Mouse (Mus musculus): ENCODE data around the gene Tyrobp.

The Tyrobp gene

DNA sequence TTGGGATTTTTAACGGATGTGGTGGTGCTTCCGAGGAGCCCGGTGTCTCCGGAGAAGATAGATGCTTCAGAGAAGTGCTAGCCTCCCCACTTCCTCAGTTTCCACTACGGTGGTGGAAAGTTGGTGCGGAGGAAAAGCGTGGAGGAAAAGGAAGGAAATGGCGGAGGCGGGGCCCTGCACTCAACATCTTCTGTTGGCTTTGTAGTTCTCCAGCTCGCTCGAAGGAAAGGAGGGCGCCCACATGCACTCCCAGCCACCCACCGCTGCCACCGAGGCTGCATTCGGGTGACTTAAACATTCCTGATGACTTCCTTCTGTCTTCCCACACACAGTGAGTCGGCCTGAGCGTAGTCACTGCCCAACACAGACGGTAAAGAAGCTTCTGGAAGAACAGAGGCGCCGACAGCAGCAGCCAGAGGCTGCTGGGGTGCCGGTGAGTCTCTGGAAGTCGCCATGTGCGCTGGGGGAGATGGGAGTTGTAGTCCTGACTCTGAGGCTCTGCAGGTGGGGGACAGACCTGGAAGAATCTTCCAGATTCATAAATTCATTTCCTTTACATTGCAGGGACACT lies 9.6 kb downstream of the Tyrobp start:
- DNase-seq (ENCODE audit: low spot score in 2 of 2), result no peak

DNA sequence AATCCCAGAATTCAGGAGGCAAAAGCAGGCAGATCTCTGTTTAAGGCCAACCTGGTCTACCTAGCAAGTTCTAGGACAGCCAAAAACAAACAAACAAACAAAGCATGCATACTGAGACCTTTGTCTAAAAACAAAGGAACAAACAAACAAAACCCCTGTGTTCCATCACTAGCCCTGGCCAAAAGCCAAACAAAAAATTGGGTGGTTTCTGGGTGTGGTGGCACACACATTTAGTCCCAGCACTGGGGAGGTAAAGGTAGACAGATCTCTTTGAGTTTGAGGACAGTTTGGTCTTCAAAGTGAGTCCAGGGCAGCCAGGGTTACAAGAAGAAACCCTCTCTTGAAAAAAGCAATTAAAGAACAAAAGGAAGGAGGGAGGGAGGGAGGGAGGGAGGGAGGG lies 15.8 kb downstream of the Tyrobp start:
- DNase-seq (ENCODE audit: low spot score in 2 of 2), result no peak

DNA sequence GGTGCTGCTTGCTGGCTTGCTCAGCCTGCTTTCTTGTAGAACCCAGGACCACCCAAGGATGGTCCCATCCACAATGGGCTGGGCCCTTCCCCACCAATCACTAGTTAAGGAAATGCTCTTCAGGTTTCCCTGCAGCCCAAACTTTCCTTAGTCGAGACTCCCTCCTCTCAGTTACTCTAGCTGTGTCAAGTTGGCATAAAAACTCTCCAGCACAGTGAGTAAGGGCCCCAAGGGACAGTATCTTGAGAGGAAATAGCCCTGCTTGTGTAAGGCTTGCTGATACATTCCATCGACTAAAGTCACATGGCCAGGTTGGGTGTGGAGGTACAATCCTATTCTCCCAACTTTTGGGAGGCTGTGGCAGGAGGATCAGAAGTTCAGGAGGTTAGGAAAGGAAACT lies 16.6 kb downstream of the Tyrobp start:
- DNase-seq (ENCODE audit: low spot score in 2 of 2), result no peak

GRCm38 (mm10) chr7:30431793-30432192 lies 18.2 kb downstream of the Tyrobp start:
- DNase-seq (ENCODE audit: low spot score in 2 of 2), result peak in 1 of 2 experiments; percentile 47

DNA sequence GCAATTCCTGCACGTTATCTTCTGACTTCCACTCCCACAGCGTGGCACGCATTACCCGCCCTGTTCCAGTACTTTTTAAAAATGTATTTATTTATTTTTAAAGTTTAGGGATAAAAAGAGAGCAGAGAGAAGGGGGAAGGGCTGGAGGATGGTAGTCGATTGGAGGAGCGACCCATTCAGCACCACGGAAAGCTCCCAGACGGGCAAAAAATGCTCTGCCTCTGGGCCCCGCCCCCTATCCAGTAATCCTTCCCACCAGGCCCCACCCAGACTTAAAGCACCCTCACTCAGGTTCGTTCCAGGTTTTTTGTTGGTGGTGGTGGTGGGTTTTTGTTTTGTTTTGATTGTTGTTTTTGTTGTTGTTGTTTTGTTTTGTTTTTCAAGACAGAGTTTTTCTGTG lies 20.7 kb downstream of the Tyrobp start:
- DNase-seq (ENCODE audit: low spot score in 2 of 2), result peak in 1 of 2 experiments; percentile 31

GRCm38 (mm10) chr7:30434701-30435100 lies 21.1 kb downstream of the Tyrobp start:
- no peak for DNase-seq (ENCODE audit: low spot score in 2 of 2)

DNA sequence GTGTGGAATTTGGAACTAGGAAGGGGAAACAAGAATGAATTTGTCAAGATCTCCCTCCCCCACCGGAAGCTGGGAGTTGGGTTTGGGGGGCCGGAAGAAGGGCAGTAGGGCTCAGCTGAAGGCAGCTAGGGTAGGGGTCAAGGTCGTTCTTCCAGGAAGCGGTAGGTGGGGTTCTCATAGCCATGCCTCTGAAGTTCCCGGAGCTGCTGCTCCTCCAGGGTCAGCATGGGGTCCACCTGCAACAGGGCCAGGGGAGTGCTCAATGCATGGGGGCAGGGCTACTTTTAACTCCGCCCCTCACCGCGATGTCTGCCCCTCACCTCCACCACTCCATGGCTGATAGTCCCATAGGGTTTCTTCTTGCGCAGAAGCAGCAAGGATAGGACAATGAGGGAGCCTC lies 21.6 kb downstream of the Tyrobp start:
- no peak for DNase-seq (ENCODE audit: low spot score in 2 of 2)

GRCm38 (mm10) chr7:30436879-30437278 lies 23.3 kb downstream of the Tyrobp start:
- no peak for DNase-seq (ENCODE audit: low spot score in 2 of 2)

GRCm38 (mm10) chr7:30439734-30440133 lies 26.2 kb downstream of the Tyrobp start:
- no peak for DNase-seq (ENCODE audit: low spot score in 2 of 2)

GRCm38 (mm10) chr7:30440697-30441096 lies 27.1 kb downstream of the Tyrobp start:
- peak; percentile 43 to 79 for DNase-seq (ENCODE audit: low spot score in 2 of 2)

DNA sequence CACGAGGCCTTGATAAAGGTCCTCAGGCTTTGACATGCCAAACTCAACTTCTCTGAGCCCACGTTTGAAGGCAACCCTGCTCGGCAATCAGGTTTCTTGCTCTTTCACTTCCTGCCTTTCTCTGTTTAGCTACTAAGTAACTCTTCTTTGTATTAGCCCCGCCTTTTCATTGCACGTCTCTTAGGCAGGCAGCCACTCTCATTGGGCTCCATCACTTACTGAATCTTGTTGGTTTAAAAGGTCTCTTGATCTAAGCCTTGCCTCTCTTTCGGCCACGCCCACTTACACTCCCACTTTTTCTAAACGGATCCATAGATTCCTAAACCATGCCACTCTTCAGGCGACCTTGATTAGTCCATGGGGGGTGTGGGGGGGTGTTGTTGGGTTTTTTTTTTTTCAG lies 30.1 kb downstream of the Tyrobp start:
- DNase-seq (ENCODE audit: low spot score in 2 of 2), result no peak

DNA sequence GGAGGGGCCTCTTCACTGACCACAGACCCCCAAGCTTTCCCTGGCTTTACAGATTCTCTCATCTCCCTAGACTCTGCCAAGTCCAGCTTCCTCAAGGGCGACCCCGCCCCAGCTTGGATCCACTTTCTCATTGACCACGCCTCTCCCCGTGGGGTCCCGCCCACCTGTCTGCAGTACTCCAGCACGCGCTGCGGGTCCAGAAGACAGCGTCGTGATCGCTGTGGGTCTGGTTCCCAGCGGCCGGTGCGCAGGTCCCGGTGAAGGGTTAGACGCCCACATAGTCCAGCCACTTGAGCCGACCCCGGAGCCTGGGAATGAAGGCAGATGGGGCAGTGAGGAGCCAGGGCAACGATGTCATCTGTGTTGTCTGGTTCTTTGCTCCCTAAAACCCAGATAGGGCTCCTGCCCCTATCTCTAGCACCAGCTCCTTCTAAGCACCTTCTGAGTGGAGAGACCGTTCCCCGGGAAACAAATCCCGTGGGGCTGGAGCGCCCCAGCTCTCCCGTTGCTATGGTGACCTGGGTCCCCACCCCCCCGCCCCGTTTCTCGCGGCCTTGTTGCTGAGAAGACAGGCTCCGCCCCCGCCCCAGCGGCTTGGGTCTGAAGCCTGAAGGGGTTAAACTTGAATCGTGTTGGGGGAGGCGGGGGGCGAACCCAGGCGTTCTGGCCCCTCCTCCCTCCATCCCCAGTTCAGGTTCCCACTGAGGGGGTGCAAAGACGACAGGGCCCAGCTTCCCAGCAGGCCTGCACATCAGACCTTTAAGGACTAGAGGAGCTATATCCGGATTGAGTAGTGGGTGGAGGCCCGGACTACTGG lies 30.8 kb downstream of the Tyrobp start:
- no peak for DNase-seq (ENCODE audit: low spot score in 2 of 2)

DNA sequence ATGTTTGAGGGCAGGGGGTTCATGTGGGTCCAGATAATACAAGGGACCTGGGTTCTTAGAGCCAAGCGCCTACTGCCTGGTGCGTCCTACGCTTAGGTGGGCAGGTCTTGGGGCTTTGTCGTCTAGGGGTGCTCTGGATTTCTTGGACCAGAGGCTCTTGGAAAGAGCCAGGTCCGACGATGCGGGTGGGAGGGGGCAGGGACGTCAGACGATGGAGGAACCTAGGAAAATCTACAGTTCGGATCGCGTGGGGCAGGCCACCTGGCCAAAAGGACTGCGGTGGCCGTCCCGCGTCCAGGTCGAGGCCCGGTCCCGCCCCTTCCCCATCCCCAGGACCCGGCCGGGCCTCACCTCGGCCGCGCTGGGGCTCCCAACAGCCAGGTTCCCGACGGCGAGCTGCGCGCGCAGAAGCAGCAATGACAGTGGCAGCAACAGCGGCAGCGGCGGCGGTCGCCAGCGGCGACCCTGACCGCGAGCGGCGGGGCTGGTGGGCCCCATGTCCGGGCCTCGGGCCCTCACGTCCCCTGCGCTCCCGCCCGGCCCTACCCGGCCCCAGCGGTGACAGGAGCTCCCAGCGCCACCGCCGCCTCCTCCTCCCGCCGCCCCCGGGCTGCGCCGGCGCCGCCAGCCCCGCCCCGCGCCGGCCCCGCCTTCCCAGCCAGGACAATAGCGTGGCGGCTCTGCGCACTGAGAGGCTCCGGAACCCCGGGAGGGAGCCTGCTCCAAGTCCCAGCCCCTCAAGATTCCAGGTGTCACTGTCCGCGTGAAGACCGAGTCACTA lies 31.6 kb downstream of the Tyrobp start, which contains the start of gene Aplp1:
Gene Aplp1, minus strand, starts transcription at position 565 of the 781 bp plus-strand sequence.
- DNase-seq (ENCODE audit: low spot score in 2 of 2), result no peak

DNA sequence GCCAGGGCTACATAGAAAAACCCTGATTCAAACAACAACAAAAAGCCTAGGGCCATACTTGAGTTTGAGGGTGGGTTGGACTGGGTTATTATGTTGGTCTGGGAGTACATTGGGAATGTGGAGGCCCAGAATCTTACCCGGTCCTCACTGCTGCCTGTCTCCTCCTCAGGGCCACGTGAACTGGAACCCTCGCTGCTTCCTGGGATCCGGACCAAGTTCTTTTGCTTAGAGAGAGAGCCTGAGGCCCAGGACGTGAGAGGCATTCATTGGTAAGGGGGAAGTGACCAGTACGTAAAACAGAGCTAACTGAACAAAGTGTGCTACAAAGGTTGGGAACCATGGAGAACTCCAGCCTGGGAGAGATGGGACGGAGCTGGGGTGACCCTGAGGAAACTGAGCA lies 36.7 kb downstream of the Tyrobp start:
- no peak for DNase-seq (ENCODE audit: low spot score in 2 of 2)

DNA sequence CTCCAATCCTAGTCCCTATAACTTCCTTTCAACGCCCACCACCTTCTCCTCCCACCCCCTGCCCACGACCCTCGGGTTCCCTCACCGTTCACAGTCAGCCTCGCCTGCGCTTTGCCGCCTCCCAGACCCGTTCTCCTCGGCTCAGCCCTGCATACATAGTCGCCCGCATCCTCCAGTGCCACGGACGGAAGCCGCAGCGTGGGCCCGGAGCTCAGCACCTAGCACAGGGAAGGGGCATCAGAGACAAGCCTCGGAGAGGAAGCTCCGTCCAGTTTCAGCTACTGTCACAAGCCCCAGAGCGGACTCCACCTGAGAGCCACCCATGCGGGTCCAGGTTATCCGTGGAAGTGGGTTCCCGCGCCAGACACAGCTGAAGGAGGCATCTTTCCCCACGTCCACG lies 39.8 kb downstream of the Tyrobp start:
- no peak for DNase-seq (ENCODE audit: low spot score in 2 of 2)

DNA sequence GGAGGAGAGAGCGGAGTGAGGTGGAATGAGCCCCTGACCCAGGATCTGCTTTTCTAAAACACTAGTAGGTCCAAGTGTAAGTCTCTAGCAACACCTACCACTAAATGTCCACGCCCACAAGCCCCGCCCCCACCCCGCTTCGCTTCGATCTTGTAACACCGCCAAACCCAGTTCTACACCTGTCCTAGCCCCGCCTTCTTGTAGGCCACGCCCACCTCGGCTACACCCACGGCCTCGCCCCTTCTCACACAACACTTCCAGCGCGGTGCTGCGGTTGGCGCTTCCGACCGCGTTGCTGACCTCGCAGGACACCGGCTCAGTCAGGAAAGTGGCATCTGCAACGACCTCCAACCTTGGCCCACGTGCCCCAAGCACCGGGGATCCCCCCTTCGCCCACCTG lies 40.2 kb downstream of the Tyrobp start:
- DNase-seq (ENCODE audit: low spot score in 2 of 2), result peak; percentile 55 to 74

GRCm38 (mm10) chr7:30454259-30454658 lies 40.7 kb downstream of the Tyrobp start:
- DNase-seq (ENCODE audit: low spot score in 2 of 2), result no peak

DNA sequence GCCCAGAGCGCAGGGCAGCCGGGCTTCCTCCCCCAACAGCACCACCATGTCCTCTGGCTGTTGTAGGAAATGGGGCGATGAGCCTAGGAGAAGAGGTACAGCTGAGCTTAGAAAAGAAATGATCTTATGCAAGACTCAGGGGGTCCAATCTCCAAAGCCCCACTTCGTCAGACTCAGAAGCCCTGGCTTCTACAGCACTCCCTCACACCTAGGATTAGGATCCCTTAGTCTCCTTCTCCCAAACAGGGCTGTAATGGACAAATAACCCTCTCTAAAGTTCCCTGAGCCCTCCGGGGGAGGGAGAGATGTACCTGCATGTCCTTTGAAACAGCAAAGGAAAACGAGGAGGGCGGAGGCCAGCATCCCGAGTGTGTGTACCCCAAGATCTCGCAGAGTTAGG lies 42.9 kb downstream of the Tyrobp start:
- DNase-seq (ENCODE audit: low spot score in 2 of 2), result no peak

- DNase-seq (ENCODE audit: low spot score in 2 of 2), result no peak
Observed at GRCm38 (mm10) chr7:30456911-30457628, 43.5 kb downstream of the Tyrobp start.

DNA sequence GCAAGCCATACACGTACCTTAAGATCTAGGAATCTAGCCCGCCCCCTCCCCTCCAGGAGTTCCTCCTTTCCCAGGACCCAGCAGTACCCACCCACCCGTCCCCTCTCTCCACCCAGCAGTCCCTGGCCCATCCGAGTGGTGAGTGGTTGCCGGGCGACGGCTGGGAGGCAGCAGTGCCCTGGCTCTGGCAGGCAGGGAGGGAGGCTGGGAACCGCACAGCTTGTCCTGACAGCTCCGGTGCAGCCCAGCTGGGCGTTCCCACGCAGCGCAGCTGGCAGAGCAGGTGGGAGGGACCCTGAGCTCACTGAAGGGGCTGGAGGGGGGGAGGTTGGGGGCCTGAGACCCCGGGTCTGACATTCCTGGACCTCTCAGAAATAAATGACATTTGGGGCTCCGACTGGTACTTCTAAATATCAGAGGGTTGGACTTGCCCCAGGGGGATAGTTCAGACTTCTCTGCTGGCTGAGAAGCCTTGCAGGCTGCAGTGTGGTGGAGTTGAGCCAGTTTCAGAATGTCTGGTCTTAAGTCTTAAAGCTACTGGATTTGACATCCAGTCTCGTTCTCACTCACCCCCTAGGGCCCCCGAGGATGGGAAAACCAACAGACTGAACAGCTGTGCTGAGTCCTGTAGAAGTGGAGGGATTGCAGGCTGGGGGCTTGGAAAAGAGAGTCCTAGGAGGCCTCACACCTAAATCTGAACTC lies 44.2 kb downstream of the Tyrobp start, which contains the start of the genes Kirrel2 and Nphs1:
Gene Kirrel2, minus strand, starts transcription at position 62 of the 702 bp plus-strand sequence.
Gene Nphs1, plus strand, starts transcription at position 687 of the 702 bp plus-strand sequence.
- DNase-seq (ENCODE audit: low spot score in 2 of 2), result no peak

GRCm38 (mm10) chr7:30459484-30459883 lies 45.9 kb downstream of the Tyrobp start:
- DNase-seq (ENCODE audit: low spot score in 2 of 2), result no peak
